Mouse (Mus musculus) heart, adult 2 months (tissue): ENCODE data around the gene Zfp618.

Source experiments
- CTCF ChIP-seq: fragments of 200-600 bp; IDR thresholded peaks from 2 replicates; pipeline ENCODE4 v1.8.1; 2022; ENCODE audit warnings: antibody characterized with exemption, mild to moderate bottlenecking, moderate library complexity
- POLR2A ChIP-seq: fragments of 200-500 bp; IDR thresholded peaks from 2 replicates; pipeline ENCODE4 v1.6.1; 2011; ENCODE audit warnings: mild to moderate bottlenecking, low read depth, low read length, control low read depth; ENCODE audit not compliant: insufficient read depth

GRCm38 (mm10) chr4:63009821-63010220, 44.4 kb downstream of the Zfp618 start:
- no peak for TF ChIP-seq CTCF
- TF ChIP-seq POLR2A = no peak
